Mouse (Mus musculus) olfactory bulb, adult 2 months (tissue): Measurements from ENCODE around the gene Erc2. TPM values are rescaled to one million over a fixed set of nuclear protein-coding genes. Genes with fewer than 3 reads are reported as not detected.

ENCODE experiments used
- H3K27ac ChIP-seq: fragments of 200-500 bp; 2 replicates; pipeline ENCODE4 v1.5.1; 2012; ENCODE audit warnings: low read depth, low read length; ENCODE audit not compliant: insufficient read depth
- H3K4me1 ChIP-seq: fragments of 200-500 bp; 2 replicates; pipeline ENCODE4 v1.6.1; 2012; ENCODE audit warnings: low read length; ENCODE audit not compliant: control insufficient read depth, insufficient read depth
- H3K4me3 ChIP-seq: fragments of 200-500 bp; 2 replicates; pipeline ENCODE4 v1.5.1; 2012; ENCODE audit warnings: mild to moderate bottlenecking, low read depth, low read length, moderate library complexity; ENCODE audit not compliant: insufficient read depth
- CTCF ChIP-seq: fragments of 200-500 bp; IDR thresholded peaks from 2 replicates; pipeline ENCODE4 v1.5.1; 2012; ENCODE audit warnings: low read depth, mild to moderate bottlenecking, low read length, moderate library complexity; ENCODE audit not compliant: insufficient read depth
- POLR2A ChIP-seq: fragments of 200-500 bp; IDR thresholded peaks from 2 replicates; pipeline ENCODE4 v1.6.1; 2012; ENCODE audit warnings: mild to moderate bottlenecking, low read depth, low read length, moderate library complexity; ENCODE audit not compliant: insufficient read depth
- WGBS: fragments of 180-500 bp; shearing (Covaris S2); methylation state at CpG from one replicate; pipeline ENCODE4 v1.1.7; 2018; 5-methylcytosine and 5-hydroxymethylcytosine counted together
- polyA plus RNA-seq: library from polyadenylated mRNA; stranded (reverse); fragments of >200 nt; gene quantifications from 2 replicates; pipeline ENCODE4 v1.2.4, GENCODE M21; 2012; ENCODE audit warnings: low replicate concordance; ENCODE audit not compliant: missing spikeins, insufficient read depth, insufficient read length

Erc2 gene
- polyA plus RNA-seq, 1 experiment, result not detected

- Histone ChIP-seq H3K4me1 (peaks cover 5% of the 10 kb centered on the region; the same call in 1 of the 2 replicates), H3K4me3 (no peak overlapping the region), H3K27ac (no peak overlapping the region)
- TF ChIP-seq POLR2A (no peak), CTCF (no peak)
- 25% methylated on average over 3 of the region's 3 CpGs for WGBS
These were observed 119.2 kb downstream of the Erc2 start for GRCm38 (mm10) chr14:27741248-27741916.

GRCm38 (mm10) chr14:27754340-27754739 lies 132.1 kb downstream of the Erc2 start:
- peaks cover 4% of the 10 kb centered on the region for H3K4me1 ChIP-seq
- H3K4me3 ChIP-seq, result no peak overlapping the region
- 37% methylated on average over 1 of the region's 1 CpGs for WGBS
- H3K27ac ChIP-seq, result peak overlapping the region; percentile 75
- no peak for TF ChIP-seq CTCF
- TF ChIP-seq POLR2A, result no peak

- 75% methylated on average over 5 of the region's 5 CpGs for WGBS
- no peak overlapping the region for H3K27ac ChIP-seq
These were observed 134.7 kb downstream of the Erc2 start for GRCm38 (mm10) chr14:27756901-27757300.

GRCm38 (mm10) chr14:27758230-27758629 lies 136.0 kb downstream of the Erc2 start:
- Histone ChIP-seq H3K27ac (no peak overlapping the region), H3K4me3 (no peak overlapping the region), H3K4me1 (peaks cover 4% of the 10 kb centered on the region)
- TF ChIP-seq POLR2A (no peak), CTCF (no peak)
- 96% methylated on average over 1 of the region's 1 CpGs for WGBS

More at GRCm38 (mm10) chr14:27756901-27757300, 134.7 kb downstream of the Erc2 start:
- Histone ChIP-seq H3K4me3 (no peak overlapping the region), H3K4me1 (peaks cover 4% of the 10 kb centered on the region)
- TF ChIP-seq POLR2A (no peak), CTCF (no peak)

- WGBS, result 91% methylated on average over 6 of the region's 6 CpGs
- TF ChIP-seq CTCF (no peak), POLR2A (no peak)
- 0 out of 2 replicates have a peak, but pooled peaks cover 2% of the 10 kb centered on the region for H3K4me1 ChIP-seq
- no peak overlapping the region for H3K4me3 ChIP-seq
- H3K27ac ChIP-seq, result no peak overlapping the region
These were observed 136.9 kb downstream of the Erc2 start for GRCm38 (mm10) chr14:27759069-27759628.

GRCm38 (mm10) chr14:27759982-27760381 lies 137.8 kb downstream of the Erc2 start:
- no peak overlapping the region for H3K27ac ChIP-seq
- WGBS, result 85% methylated on average over 9 of the region's 9 CpGs
- TF ChIP-seq POLR2A (no peak), CTCF (no peak)

GRCm38 (mm10) chr14:27775367-27775766 lies 153.1 kb downstream of the Erc2 start:
- Histone ChIP-seq H3K27ac (no peak overlapping the region), H3K4me1 (peaks cover 2% of the 10 kb centered on the region; the same call in 1 of the 2 replicates), H3K4me3 (no peak overlapping the region)
- no peak for TF ChIP-seq CTCF
- no peak for TF ChIP-seq POLR2A
- 69% methylated on average over 5 of the region's 5 CpGs for WGBS

More at GRCm38 (mm10) chr14:27759982-27760381, 137.8 kb downstream of the Erc2 start:
- Histone ChIP-seq H3K4me1 (0 out of 2 replicates have a peak, but pooled peaks cover 2% of the 10 kb centered on the region), H3K4me3 (no peak overlapping the region)

GRCm38 (mm10) chr14:27778503-27778902 lies 156.3 kb downstream of the Erc2 start:
- TF ChIP-seq POLR2A, result no peak
- no peak for TF ChIP-seq CTCF
- no peak overlapping the region for H3K27ac ChIP-seq
- no peak overlapping the region for H3K4me3 ChIP-seq
- H3K4me1 ChIP-seq, result peaks cover 2% of the 10 kb centered on the region; the same call in 1 of the 2 replicates
- 81% methylated on average over 8 of the region's 8 CpGs for WGBS

GRCm38 (mm10) chr14:27778982-27779701 lies 156.9 kb downstream of the Erc2 start:
- Histone ChIP-seq H3K4me3 (no peak overlapping the region), H3K27ac (no peak overlapping the region), H3K4me1 (peaks cover 2% of the 10 kb centered on the region; the same call in 1 of the 2 replicates)
- no peak for TF ChIP-seq POLR2A
- TF ChIP-seq CTCF, result no peak
- WGBS, result 83% methylated on average over 2 of the region's 2 CpGs
